In genomic region chr1:60805178-60805577, GRCm38 (mm10) we compare ENCODE assay signal across 21 mouse cellular contexts.
DNase-seq lines count a peak whose midpoint lies in the region; ATAC-seq and TF ChIP-seq lines count a peak whose summit lies in the region.
"Had no signal": no experiment of that assay in that cellular context is flagged by ENCODE, and none has a peak within 500 bp of the region (broad histone marks: within the 10 kb centered on the region; RNA-seq: fewer than 3 reads in every experiment).

No protein-coding gene starts in this region.

- peaks cover 9% of the 10 kb centered on the region; the same call in 1 of the 2 replicates for H3K4me1 ChIP-seq in heart, embryonic 10.5 days
- H3K4me1 ChIP-seq in bone marrow macrophage, adult 2 months (ENCODE audit: control insufficient read depth, insufficient read depth, low read length) = peaks cover 49% of the 10 kb centered on the region
- no peaks in the 10 kb centered on the region for H3K4me1 ChIP-seq in hindbrain, postnatal 0 days (ENCODE audit: insufficient read depth, low read length)
- H3K4me1 ChIP-seq: embryonic facial prominence, embryonic 10.5 days; embryonic facial prominence, embryonic 12.5 days; forebrain, embryonic 13.5 days; forebrain, embryonic 15.5 days had no signal

- H3K4me2 ChIP-seq in hindbrain, postnatal 0 days (ENCODE audit: low read depth, low read length) = no peak overlapping the region
- H3K4me2 ChIP-seq: embryonic facial prominence, embryonic 12.5 days; forebrain, embryonic 13.5 days; forebrain, embryonic 15.5 days had no signal

- 69% methylated on average over 1 of the region's 1 CpGs for WGBS in heart, embryonic 10.5 days
- 91% methylated on average over 1 of the region's 1 CpGs for WGBS in hindbrain, postnatal 0 days

- no peak overlapping the region for H3K27ac ChIP-seq in heart, embryonic 10.5 days
- H3K27ac ChIP-seq in bone marrow macrophage, adult 2 months (ENCODE audit: insufficient read depth, low read depth, low read length) = peak overlapping the region; percentile 79
- H3K27ac ChIP-seq in hindbrain, postnatal 0 days = no peak overlapping the region
- H3K27ac ChIP-seq: embryonic facial prominence, embryonic 10.5 days; embryonic facial prominence, embryonic 12.5 days; forebrain, embryonic 13.5 days; forebrain, embryonic 15.5 days had no signal

- TF ChIP-seq POLR2A in bone marrow macrophage, adult 2 months (IDR thresholded peaks at IDR 0.05; ENCODE audit: borderline replicate concordance, low read depth, low read length) = no peak

- H3K9me3 ChIP-seq in heart, embryonic 10.5 days = no peaks in the 10 kb centered on the region
- no peaks in the 10 kb centered on the region for H3K9me3 ChIP-seq in hindbrain, postnatal 0 days (ENCODE audit: low read length)
- H3K9me3 ChIP-seq: embryonic facial prominence, embryonic 10.5 days; embryonic facial prominence, embryonic 12.5 days; forebrain, embryonic 13.5 days; forebrain, embryonic 15.5 days; G1E had no signal

- H3K27me3 ChIP-seq in heart, embryonic 10.5 days (ENCODE audit: insufficient read depth, poor library complexity, severe bottlenecking) = no peaks in the 10 kb centered on the region
- no peaks in the 10 kb centered on the region for H3K27me3 ChIP-seq in hindbrain, postnatal 0 days (ENCODE audit: insufficient read depth, low read length)
- H3K27me3 ChIP-seq: embryonic facial prominence, embryonic 12.5 days; forebrain, embryonic 13.5 days; forebrain, embryonic 15.5 days had no signal

- ATAC-seq in hindbrain, postnatal 0 days = no peak
- ATAC-seq: forebrain, embryonic 13.5 days; forebrain, embryonic 15.5 days; forebrain, postnatal 0 days had no signal

- H3K4me3 ChIP-seq in heart, embryonic 10.5 days = no peak overlapping the region
- no peak overlapping the region for H3K4me3 ChIP-seq in bone marrow macrophage, adult 2 months (ENCODE audit: insufficient read depth, low read length)
- H3K4me3 ChIP-seq in hindbrain, postnatal 0 days (ENCODE audit: low read length) = no peak overlapping the region
- H3K4me3 ChIP-seq: embryonic facial prominence, embryonic 10.5 days; embryonic facial prominence, embryonic 12.5 days; forebrain, embryonic 13.5 days; forebrain, embryonic 15.5 days had no signal

- no peaks in the 10 kb centered on the region for H3K36me3 ChIP-seq in heart, embryonic 10.5 days
- H3K36me3 ChIP-seq in hindbrain, postnatal 0 days (ENCODE audit: insufficient read depth, low read length) = no peaks in the 10 kb centered on the region
- H3K36me3 ChIP-seq: embryonic facial prominence, embryonic 10.5 days; embryonic facial prominence, embryonic 12.5 days; forebrain, embryonic 15.5 days; G1E had no signal

- no peak for TF ChIP-seq CTCF in bone marrow macrophage, adult 2 months (IDR thresholded peaks at IDR 0.05; ENCODE audit: low read depth, low read length)
- no peak for TF ChIP-seq CTCF in hindbrain, postnatal 0 days (IDR thresholded peaks at IDR 0.05; ENCODE audit: low read depth)

- DNase-seq in heart, adult 11 months = peak; percentile 42
- DNase-seq in heart, embryonic 10.5 days (ENCODE audit: low spot score) = no peak
- DNase-seq in spleen, postnatal 36 days (ENCODE audit: low spot score in 2 of 2) = peak; percentile 20 to 29
- no peak for DNase-seq in spleen, adult 12 weeks (ENCODE audit: low spot score)
- DNase-seq in hindbrain, postnatal 0 days (ENCODE audit: low spot score) = no peak
- DNase-seq in Muller cell, postnatal 12 days (ENCODE audit: inconsistent ontology term) = no peak
- DNase-seq: adrenal gland, adult 2 months; adrenal gland, postnatal 10 days; adrenal gland, postnatal 25 days; cerebellum, adult 11-12 months; cerebellum, adult 2 months; cerebellum, adult 9-10 months; cerebellum, postnatal 10 days; cerebellum, postnatal 25 days; forebrain, postnatal 0 days had no signal

- no peak overlapping the region for H3K9ac ChIP-seq in hindbrain, postnatal 0 days (replicated peaks; ENCODE audit: low read length)
- H3K9ac ChIP-seq: embryonic facial prominence, embryonic 12.5 days; forebrain, embryonic 13.5 days; forebrain, embryonic 15.5 days; forebrain, postnatal 0 days had no signal

Comparison
In these comparisons a context has a peak if more than half of its experiments do, and no peak if none do; other contexts are left out.
1. DNase-seq: peak in heart, adult 11 months (single experiment) and spleen, postnatal 36 days (2 of 2); none in heart, embryonic 10.5 days (single experiment), spleen, adult 12 weeks (single experiment), hindbrain, postnatal 0 days (single experiment) and Muller cell, postnatal 12 days (single experiment).